Mouse (Mus musculus) ES-Bruce4 (cell line): ENCODE data around the gene Dchs2.

Experiments
- CTCF ChIP-seq: IDR thresholded peaks from one replicate; pipeline ENCODE4 v1.8.1; 2011; ENCODE audit warnings: low read depth, low read length
- EP300 ChIP-seq: IDR thresholded peaks from 2 replicates; pipeline ENCODE4 v1.6.1; 2011; ENCODE audit warnings: low read depth, low read length; ENCODE audit not compliant: insufficient read depth

DNA sequence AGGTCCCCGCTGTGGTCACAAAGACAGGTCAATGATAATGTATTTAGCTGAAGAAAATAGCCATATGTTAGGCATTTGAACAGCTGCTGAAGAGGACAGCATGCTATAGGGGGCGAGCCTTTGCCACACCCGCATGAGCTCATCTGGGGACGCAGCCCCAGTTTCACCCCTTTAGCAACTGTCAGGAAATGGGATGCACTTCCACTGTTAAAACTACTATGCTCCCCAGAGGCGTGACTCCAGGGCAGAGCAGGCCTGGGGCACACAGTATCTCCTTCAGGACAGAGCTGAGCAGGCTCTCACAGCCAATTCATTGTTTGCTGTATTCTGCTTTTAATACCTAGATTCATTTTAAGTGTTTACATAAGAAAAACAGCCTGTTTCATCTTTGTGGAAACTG lies 84.2 kb downstream of the Dchs2 start:
- TF ChIP-seq CTCF, result no peak
- no peak for TF ChIP-seq EP300
